Mouse (Mus musculus): Measurements from ENCODE around the gene Nwd2. TPM values are rescaled to one million over a fixed set of nuclear protein-coding genes. Genes with fewer than 3 reads are reported as not detected.

Nwd2 gene
- polyA plus RNA-seq, 1 experiment from 2014 or later = 2.9 TPM

- Histone ChIP-seq H3K27me3 (replicated peaks; ENCODE audit: control insufficient read depth, insufficient read depth, low read length) (no peaks in the 10 kb centered on the region), H3K9ac (ENCODE audit: low read length) (no peak overlapping the region), H3K4me1 (ENCODE audit: control insufficient read depth, insufficient read depth, low read length) (no peaks in the 10 kb centered on the region), H3K4me2 (ENCODE audit: low read length) (no peak overlapping the region), H3K36me3 (ENCODE audit: control insufficient read depth, insufficient read depth, low read length) (no peaks in the 10 kb centered on the region), H3K4me3 (ENCODE audit: low read depth, low read length) (no peak overlapping the region), H3K9me3 (replicated peaks; ENCODE audit: control insufficient read depth, low read length) (no peaks in the 10 kb centered on the region), H3K27ac (ENCODE audit: low read depth, low read length) (no peak overlapping the region)
- ATAC-seq (no peak), DNase-seq (ENCODE audit: low spot score) (no peak)
- 86% methylated on average over 10 of the region's 10 CpGs for WGBS
These were observed 179.7 kb downstream of the Nwd2 start for GRCm38 (mm10) chr5:63828380-63829185.

DNA sequence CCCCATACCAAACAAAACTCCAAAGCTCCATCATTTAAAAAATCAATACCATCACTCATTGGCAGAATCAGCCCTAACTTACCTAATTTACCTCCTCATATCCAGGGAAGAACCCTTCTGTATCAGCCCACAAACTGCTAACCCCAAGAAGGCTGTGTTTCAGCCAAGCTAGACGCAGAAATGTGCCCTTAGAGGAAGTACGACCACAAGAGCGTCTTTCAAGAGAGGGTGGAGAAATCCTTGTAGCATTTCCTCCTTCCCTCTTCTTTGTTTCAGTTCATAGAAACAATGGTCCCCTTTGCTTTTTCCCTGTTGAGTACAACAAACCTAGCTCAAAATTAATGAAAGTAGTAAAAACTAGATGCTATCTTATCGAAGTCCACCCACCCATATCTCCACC lies 182.2 kb downstream of the Nwd2 start:
- H3K4me2 ChIP-seq (ENCODE audit: low read length) = no peak overlapping the region
- no peak overlapping the region for H3K27ac ChIP-seq (ENCODE audit: low read depth, low read length)
- 93% methylated on average over 4 of the region's 4 CpGs for WGBS
- H3K9ac ChIP-seq (ENCODE audit: low read length) = no peak overlapping the region
- H3K4me1 ChIP-seq (ENCODE audit: control insufficient read depth, insufficient read depth, low read length) = no peaks in the 10 kb centered on the region
- H3K27me3 ChIP-seq (replicated peaks; ENCODE audit: control insufficient read depth, insufficient read depth, low read length) = no peaks in the 10 kb centered on the region
- no peaks in the 10 kb centered on the region for H3K9me3 ChIP-seq (replicated peaks; ENCODE audit: control insufficient read depth, low read length)
- ATAC-seq (no peak), DNase-seq (ENCODE audit: low spot score) (no peak)
- H3K4me3 ChIP-seq (ENCODE audit: low read depth, low read length) = no peak overlapping the region
- no peaks in the 10 kb centered on the region for H3K36me3 ChIP-seq (ENCODE audit: control insufficient read depth, insufficient read depth, low read length)

DNA sequence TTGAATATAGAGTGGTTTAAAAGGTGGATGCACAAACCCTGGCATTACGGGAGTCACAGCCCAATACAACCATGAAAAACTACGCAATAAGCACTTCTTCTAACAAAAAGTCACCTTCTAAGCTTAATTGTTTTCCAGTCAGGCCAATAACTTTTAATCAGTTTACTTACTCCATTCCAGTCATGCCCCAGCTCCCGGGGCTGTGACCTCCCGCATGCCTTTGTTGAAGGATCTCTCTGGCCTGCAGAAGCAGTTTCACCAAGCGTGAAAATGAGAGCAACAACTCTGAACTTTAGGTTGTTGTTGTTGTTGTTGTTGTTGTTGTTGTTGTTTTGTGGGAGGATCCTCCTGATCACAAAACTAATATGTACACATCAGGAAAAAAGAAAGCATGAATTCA lies 185.1 kb downstream of the Nwd2 start:
- Histone ChIP-seq H3K9ac (ENCODE audit: low read length) (no peak overlapping the region), H3K4me2 (ENCODE audit: low read length) (no peak overlapping the region), H3K36me3 (ENCODE audit: control insufficient read depth, insufficient read depth, low read length) (no peaks in the 10 kb centered on the region), H3K27me3 (replicated peaks; ENCODE audit: control insufficient read depth, insufficient read depth, low read length) (no peaks in the 10 kb centered on the region), H3K9me3 (replicated peaks; ENCODE audit: control insufficient read depth, low read length) (no peaks in the 10 kb centered on the region), H3K27ac (ENCODE audit: low read depth, low read length) (no peak overlapping the region), H3K4me1 (ENCODE audit: control insufficient read depth, insufficient read depth, low read length) (no peaks in the 10 kb centered on the region), H3K4me3 (ENCODE audit: low read depth, low read length) (no peak overlapping the region)
- WGBS = 68% methylated on average over 5 of the region's 5 CpGs
- ATAC-seq (no peak), DNase-seq (ENCODE audit: low spot score) (no peak)

- no peak overlapping the region for H3K27ac ChIP-seq (ENCODE audit: low read depth, low read length)
- H3K4me2 ChIP-seq (ENCODE audit: low read length) = no peak overlapping the region
- no peak overlapping the region for H3K9ac ChIP-seq (ENCODE audit: low read length)
- 76% methylated on average over 3 of the region's 3 CpGs for WGBS
- DNase-seq (ENCODE audit: low spot score) = no peak
- no peak for ATAC-seq
- no peaks in the 10 kb centered on the region for H3K9me3 ChIP-seq (replicated peaks; ENCODE audit: control insufficient read depth, low read length)
- no peaks in the 10 kb centered on the region for H3K36me3 ChIP-seq (ENCODE audit: control insufficient read depth, insufficient read depth, low read length)
- H3K27me3 ChIP-seq (replicated peaks; ENCODE audit: control insufficient read depth, insufficient read depth, low read length) = no peaks in the 10 kb centered on the region
- no peak overlapping the region for H3K4me3 ChIP-seq (ENCODE audit: low read depth, low read length)
- no peaks in the 10 kb centered on the region for H3K4me1 ChIP-seq (ENCODE audit: control insufficient read depth, insufficient read depth, low read length)
These were observed 185.5 kb downstream of the Nwd2 start for GRCm38 (mm10) chr5:63834435-63834834.

DNA sequence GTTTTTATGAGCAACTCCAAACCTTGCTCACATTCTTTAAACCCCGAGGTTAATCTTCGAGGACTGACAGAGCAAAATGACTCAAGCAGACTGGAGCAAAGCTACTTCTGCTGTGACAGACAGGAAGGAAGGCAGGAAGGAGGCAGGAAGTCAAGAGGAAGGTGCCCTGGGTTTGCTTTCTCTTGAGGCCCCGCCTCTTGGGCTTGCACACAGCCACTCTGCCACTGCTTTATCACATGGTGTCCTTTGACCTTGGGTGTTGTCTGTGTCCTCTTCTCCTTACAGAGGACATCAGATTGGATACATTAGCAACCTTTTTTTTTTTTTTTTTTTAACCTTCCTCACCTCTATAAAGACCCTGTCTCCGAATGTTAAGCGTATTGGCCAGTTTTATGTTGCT lies 188.2 kb downstream of the Nwd2 start:
- Histone ChIP-seq H3K9ac (ENCODE audit: low read length) (no peak overlapping the region), H3K27me3 (replicated peaks; ENCODE audit: control insufficient read depth, insufficient read depth, low read length) (no peaks in the 10 kb centered on the region), H3K9me3 (replicated peaks; ENCODE audit: control insufficient read depth, low read length) (no peaks in the 10 kb centered on the region), H3K36me3 (ENCODE audit: control insufficient read depth, insufficient read depth, low read length) (no peaks in the 10 kb centered on the region), H3K4me1 (ENCODE audit: control insufficient read depth, insufficient read depth, low read length) (no peaks in the 10 kb centered on the region), H3K4me3 (ENCODE audit: low read depth, low read length) (no peak overlapping the region), H3K27ac (ENCODE audit: low read depth, low read length) (no peak overlapping the region), H3K4me2 (ENCODE audit: low read length) (no peak overlapping the region)
- ATAC-seq (no peak), DNase-seq (ENCODE audit: low spot score) (no peak)
- 91% methylated on average over 5 of the region's 5 CpGs for WGBS

DNA sequence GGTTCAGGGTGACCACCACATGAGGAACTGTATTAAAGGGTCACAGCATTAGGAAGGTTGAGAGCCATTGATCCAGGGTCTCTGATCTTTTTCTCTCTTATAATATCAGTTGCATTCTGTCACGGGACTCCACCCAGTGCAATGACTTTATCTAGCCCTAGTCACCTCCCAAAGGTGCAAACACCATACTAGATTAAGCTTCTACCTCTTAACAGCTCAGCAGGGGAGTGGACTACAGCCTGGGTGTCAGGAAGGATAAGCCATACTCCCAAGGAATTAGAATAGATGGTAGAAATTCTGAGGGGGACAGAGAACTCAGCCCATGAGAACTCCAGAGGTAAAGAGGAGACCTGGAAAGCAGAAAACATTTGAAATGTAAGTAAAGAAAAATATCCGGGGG lies 188.9 kb downstream of the Nwd2 start:
- Histone ChIP-seq H3K36me3 (ENCODE audit: control insufficient read depth, insufficient read depth, low read length) (no peaks in the 10 kb centered on the region), H3K4me2 (ENCODE audit: low read length) (no peak overlapping the region), H3K9ac (ENCODE audit: low read length) (no peak overlapping the region), H3K9me3 (replicated peaks; ENCODE audit: control insufficient read depth, low read length) (no peaks in the 10 kb centered on the region), H3K4me3 (ENCODE audit: low read depth, low read length) (no peak overlapping the region), H3K27me3 (replicated peaks; ENCODE audit: control insufficient read depth, insufficient read depth, low read length) (no peaks in the 10 kb centered on the region), H3K4me1 (ENCODE audit: control insufficient read depth, insufficient read depth, low read length) (no peaks in the 10 kb centered on the region), H3K27ac (ENCODE audit: low read depth, low read length) (no peak overlapping the region)
- ATAC-seq (no peak), DNase-seq (ENCODE audit: low spot score) (no peak)
- WGBS = 85% methylated on average over 2 of the region's 2 CpGs

GRCm38 (mm10) chr5:63839801-63840416 lies 191.0 kb downstream of the Nwd2 start:
- Histone ChIP-seq H3K4me2 (ENCODE audit: low read length) (no peak overlapping the region), H3K36me3 (ENCODE audit: control insufficient read depth, insufficient read depth, low read length) (no peaks in the 10 kb centered on the region), H3K4me3 (ENCODE audit: low read depth, low read length) (no peak overlapping the region), H3K9ac (ENCODE audit: low read length) (no peak overlapping the region), H3K27me3 (replicated peaks; ENCODE audit: control insufficient read depth, insufficient read depth, low read length) (no peaks in the 10 kb centered on the region), H3K9me3 (replicated peaks; ENCODE audit: control insufficient read depth, low read length) (no peaks in the 10 kb centered on the region), H3K27ac (ENCODE audit: low read depth, low read length) (no peak overlapping the region), H3K4me1 (ENCODE audit: control insufficient read depth, insufficient read depth, low read length) (no peaks in the 10 kb centered on the region)
- no peak for ATAC-seq
- 75% methylated on average over 12 of the region's 12 CpGs for WGBS
- DNase-seq (ENCODE audit: low spot score) = no peak

DNA sequence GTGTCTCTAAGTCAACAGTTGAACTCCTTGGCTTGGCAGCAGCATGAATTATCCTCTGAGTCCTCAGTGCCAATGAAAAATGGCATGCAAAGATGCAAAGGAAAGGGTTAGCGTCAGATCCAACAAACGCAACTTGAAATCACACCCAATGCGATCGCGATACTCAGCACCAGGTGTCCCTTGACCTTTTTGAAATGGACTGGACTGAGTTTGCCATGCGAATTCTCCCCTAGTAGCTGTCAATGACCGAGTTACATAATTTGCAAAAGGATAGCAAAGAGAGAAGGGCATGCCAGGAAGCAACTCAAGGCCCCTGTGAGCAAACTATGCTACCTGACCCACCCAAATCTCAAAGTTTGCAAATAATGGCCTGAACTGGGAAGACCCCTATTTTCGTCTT lies 198.2 kb downstream of the Nwd2 start:
- ATAC-seq (no peak), DNase-seq (ENCODE audit: low spot score) (no peak)
- Histone ChIP-seq H3K36me3 (ENCODE audit: control insufficient read depth, insufficient read depth, low read length) (no peaks in the 10 kb centered on the region), H3K9ac (ENCODE audit: low read length) (no peak overlapping the region), H3K4me3 (ENCODE audit: low read depth, low read length) (no peak overlapping the region), H3K4me1 (ENCODE audit: control insufficient read depth, insufficient read depth, low read length) (no peaks in the 10 kb centered on the region), H3K4me2 (ENCODE audit: low read length) (no peak overlapping the region), H3K27ac (ENCODE audit: low read depth, low read length) (no peak overlapping the region), H3K9me3 (replicated peaks; ENCODE audit: control insufficient read depth, low read length) (no peaks in the 10 kb centered on the region), H3K27me3 (replicated peaks; ENCODE audit: control insufficient read depth, insufficient read depth, low read length) (no peaks in the 10 kb centered on the region)
- WGBS = 97% methylated on average over 8 of the region's 8 CpGs

- no peak overlapping the region for H3K4me2 ChIP-seq (ENCODE audit: low read length)
- no peak for DNase-seq (ENCODE audit: low spot score)
- H3K27ac ChIP-seq (ENCODE audit: low read depth, low read length) = no peak overlapping the region
- H3K9me3 ChIP-seq (replicated peaks; ENCODE audit: control insufficient read depth, low read length) = no peaks in the 10 kb centered on the region
- no peak overlapping the region for H3K9ac ChIP-seq (ENCODE audit: low read length)
- no peaks in the 10 kb centered on the region for H3K36me3 ChIP-seq (ENCODE audit: control insufficient read depth, insufficient read depth, low read length)
- no peaks in the 10 kb centered on the region for H3K27me3 ChIP-seq (replicated peaks; ENCODE audit: control insufficient read depth, insufficient read depth, low read length)
- WGBS = 91% methylated on average over 13 of the region's 13 CpGs
- no peak for ATAC-seq
- H3K4me3 ChIP-seq (ENCODE audit: low read depth, low read length) = no peak overlapping the region
- no peaks in the 10 kb centered on the region for H3K4me1 ChIP-seq (ENCODE audit: control insufficient read depth, insufficient read depth, low read length)
These were observed 198.8 kb downstream of the Nwd2 start for GRCm38 (mm10) chr5:63847541-63848226.

Data from forebrain, embryonic 14.5 days (tissue).